Mouse (Mus musculus) megakaryocyte, embryonic 14.5 days (primary cell): Measurements from ENCODE around the gene Tspyl3. TPM values are rescaled to one million over a fixed set of nuclear protein-coding genes. Genes with fewer than 3 reads are reported as not detected.

Source experiments
- H3K27me3 ChIP-seq: replicated peaks from 2 replicates; pipeline ENCODE3; 2012; ENCODE audit warnings: inconsistent platforms
- H3K36me3 ChIP-seq: replicated peaks from 2 replicates; pipeline ENCODE3; 2012; ENCODE audit warnings: low read length, inconsistent platforms, mixed read lengths
- H3K4me1 ChIP-seq: 2 replicates; pipeline ENCODE4 v1.6.1; 2012; ENCODE audit warnings: inconsistent platforms
- H3K4me3 ChIP-seq: replicated peaks from 2 replicates; pipeline ENCODE3; 2012; ENCODE audit warnings: moderate library complexity, mild to moderate bottlenecking, inconsistent platforms
- H3K9me3 ChIP-seq: 2 replicates; pipeline ENCODE4 v1.6.1; 2012; ENCODE audit warnings: inconsistent platforms
- FLI1 ChIP-seq: IDR thresholded peaks from 2 replicates; pipeline ENCODE4 v1.6.1; 2012; ENCODE audit warnings: low read length, inconsistent platforms, mixed read lengths
- GATA1 ChIP-seq: IDR thresholded peaks from 3 replicates; pipeline ENCODE4 v1.6.1; 2012; ENCODE audit warnings: mixed read lengths, low read length, inconsistent platforms, borderline replicate concordance
- polyA plus RNA-seq: library from polyadenylated mRNA; stranded (reverse); fragments of >175 nt; gene quantifications from 2 replicates; pipeline ENCODE4 v1.2.3, GENCODE M21; 2012; ENCODE audit warnings: low replicate concordance; ENCODE audit not compliant: insufficient read depth

The Tspyl3 gene
- polyA plus RNA-seq, 1 experiment, result 3.3 TPM

GRCm38 (mm10) chr2:153249751-153250150, 24.5 kb upstream of the Tspyl3 start:
- no peak overlapping the region for H3K4me3 ChIP-seq
- TF ChIP-seq FLI1, result no peak
- no peak for TF ChIP-seq GATA1
- H3K27me3 ChIP-seq, result no peaks in the 10 kb centered on the region
- H3K36me3 ChIP-seq, result peaks cover 75% of the 10 kb centered on the region
- H3K4me1 ChIP-seq, result peaks cover 14% of the 10 kb centered on the region
- H3K9me3 ChIP-seq, result no peaks in the 10 kb centered on the region

GRCm38 (mm10) chr2:153242156-153242555, 16.9 kb upstream of the Tspyl3 start:
- no peak for TF ChIP-seq GATA1
- no peak for TF ChIP-seq FLI1
- Histone ChIP-seq H3K4me3 (peak overlapping the region; percentile 97), H3K27me3 (no peaks in the 10 kb centered on the region), H3K4me1 (peaks cover 71% of the 10 kb centered on the region), H3K9me3 (no peaks in the 10 kb centered on the region), H3K36me3 (peaks cover 42% of the 10 kb centered on the region)

- peaks cover 79% of the 10 kb centered on the region for H3K4me1 ChIP-seq
- H3K36me3 ChIP-seq, result peaks cover 49% of the 10 kb centered on the region
- H3K9me3 ChIP-seq, result no peaks in the 10 kb centered on the region
- H3K4me3 ChIP-seq, result peak within 1 kb of the TSS; percentile 97
- no peak for TF ChIP-seq FLI1
- no peak for TF ChIP-seq GATA1
- H3K27me3 ChIP-seq, result no peaks in the 10 kb centered on the region
These were observed 16.2 kb upstream of the Tspyl3 start, which contains the start of the genes Plagl2 and Pofut1 for GRCm38 (mm10) chr2:153241250-153242014. Plagl2 (minus strand) TSS chr2:153241426. Pofut1 (plus strand) TSS chr2:153241533.

- Histone ChIP-seq H3K4me3 (peak overlapping the region; percentile 97), H3K36me3 (peaks cover 51% of the 10 kb centered on the region), H3K4me1 (peaks cover 81% of the 10 kb centered on the region), H3K27me3 (no peaks in the 10 kb centered on the region), H3K9me3 (no peaks in the 10 kb centered on the region)
- TF ChIP-seq GATA1, result no peak
- no peak for TF ChIP-seq FLI1
These were observed 15.5 kb upstream of the Tspyl3 start for GRCm38 (mm10) chr2:153240701-153241235.

- TF ChIP-seq FLI1 (no peak), GATA1 (no peak)
- H3K4me1 ChIP-seq, result peaks cover 76% of the 10 kb centered on the region
- H3K9me3 ChIP-seq, result no peaks in the 10 kb centered on the region
- H3K36me3 ChIP-seq, result peaks cover 52% of the 10 kb centered on the region
- peak overlapping the region; percentile 97 for H3K4me3 ChIP-seq
- no peaks in the 10 kb centered on the region for H3K27me3 ChIP-seq
These were observed 14.7 kb upstream of the Tspyl3 start for GRCm38 (mm10) chr2:153239860-153240480.

GRCm38 (mm10) chr2:153239021-153239859, 14.0 kb upstream of the Tspyl3 start:
- TF ChIP-seq FLI1 (no peak), GATA1 (no peak)
- H3K4me1 ChIP-seq, result peaks cover 74% of the 10 kb centered on the region
- no peaks in the 10 kb centered on the region for H3K27me3 ChIP-seq
- peaks cover 52% of the 10 kb centered on the region for H3K36me3 ChIP-seq
- no peaks in the 10 kb centered on the region for H3K9me3 ChIP-seq
- peak overlapping the region; percentile 97 for H3K4me3 ChIP-seq

GRCm38 (mm10) chr2:153238406-153238805, 13.2 kb upstream of the Tspyl3 start:
- peaks cover 72% of the 10 kb centered on the region for H3K4me1 ChIP-seq
- H3K9me3 ChIP-seq, result no peaks in the 10 kb centered on the region
- H3K4me3 ChIP-seq, result no peak overlapping the region
- H3K36me3 ChIP-seq, result peaks cover 54% of the 10 kb centered on the region
- no peaks in the 10 kb centered on the region for H3K27me3 ChIP-seq
- no peak for TF ChIP-seq FLI1
- TF ChIP-seq GATA1, result no peak

- no peaks in the 10 kb centered on the region for H3K9me3 ChIP-seq
- H3K4me1 ChIP-seq, result peaks cover 67% of the 10 kb centered on the region
- H3K27me3 ChIP-seq, result no peaks in the 10 kb centered on the region
- TF ChIP-seq FLI1 (no peak), GATA1 (no peak)
- H3K36me3 ChIP-seq, result peaks cover 54% of the 10 kb centered on the region
- no peak overlapping the region for H3K4me3 ChIP-seq
These were observed 12.7 kb upstream of the Tspyl3 start for GRCm38 (mm10) chr2:153237891-153238290.

GRCm38 (mm10) chr2:153237193-153237592, 12.0 kb upstream of the Tspyl3 start:
- Histone ChIP-seq H3K4me1 (peaks cover 62% of the 10 kb centered on the region), H3K27me3 (no peaks in the 10 kb centered on the region), H3K36me3 (peaks cover 60% of the 10 kb centered on the region), H3K4me3 (no peak overlapping the region), H3K9me3 (no peaks in the 10 kb centered on the region)
- TF ChIP-seq GATA1, result no peak
- TF ChIP-seq FLI1, result no peak

- Histone ChIP-seq H3K36me3 (peaks cover 69% of the 10 kb centered on the region), H3K4me3 (peak overlapping the region; percentile 50), H3K4me1 (peaks cover 65% of the 10 kb centered on the region), H3K9me3 (no peaks in the 10 kb centered on the region), H3K27me3 (no peaks in the 10 kb centered on the region)
- TF ChIP-seq FLI1, result no peak
- no peak for TF ChIP-seq GATA1
These were observed 3.3 kb upstream of the Tspyl3 start for GRCm38 (mm10) chr2:153228523-153228922.
